Mouse (Mus musculus) myocyte (in vitro differentiated cells): ENCODE measurements at regions not wholly inside any gene's neighbourhood (a gene's known extent, or its start where the extent isn't known, plus 50 kb on each side); places are given as distances from the start of the nearest gene placed in this dataset.

Source experiments
- H3K27me3 ChIP-seq: one replicate; pipeline ENCODE4 v1.6.1; 2011; ENCODE audit not compliant: control insufficient read depth, insufficient read depth, insufficient read length
- H3K36me3 ChIP-seq: one replicate; pipeline ENCODE4 v1.6.1; 2011; ENCODE audit not compliant: control insufficient read depth, insufficient read depth
- H3K4me2 ChIP-seq: one replicate; pipeline ENCODE4 v1.6.1; 2011; ENCODE audit warnings: low read depth, control low read depth
- H3K4me3 ChIP-seq: one replicate; pipeline ENCODE4 v1.5.1; 2011; ENCODE audit warnings: mild to moderate bottlenecking, control low read depth, moderate library complexity
- H3K79me2 ChIP-seq: one replicate; pipeline ENCODE4 v1.6.1; 2011; ENCODE audit not compliant: control insufficient read depth, insufficient read depth
- H3ac ChIP-seq: one replicate; pipeline ENCODE4 v1.6.1; 2011; ENCODE audit not compliant: control insufficient read depth, insufficient read length
- CEBPB ChIP-seq: IDR thresholded peaks from 2 replicates; pipeline ENCODE4 v1.6.1; 2011; ENCODE audit warnings: mild to moderate bottlenecking, moderate library complexity; ENCODE audit not compliant: poor library complexity, insufficient read depth, severe bottlenecking
- E2F4 ChIP-seq: IDR thresholded peaks from one replicate; pipeline ENCODE4 v1.6.1; 2011; ENCODE audit warnings: mild to moderate bottlenecking, control low read depth, moderate library complexity; ENCODE audit not compliant: insufficient read depth
- MAX ChIP-seq: IDR thresholded peaks from one replicate; pipeline ENCODE4 v1.6.1; 2011; ENCODE audit warnings: low read depth, mild to moderate bottlenecking, control low read depth
- MYOD1 ChIP-seq, 3 experiments: IDR thresholded peaks; one replicate each; pipeline ENCODE4 v1.6.1; 2011; ENCODE audit warnings: control low read depth in 2 of 3, low read depth in 2 of 3, mild to moderate bottlenecking in 2 of 3, moderate library complexity in 1 of 3; ENCODE audit not compliant: insufficient read length in 2 of 3, control insufficient read depth in 1 of 3
- MYOG ChIP-seq, 3 experiments: IDR thresholded peaks; one replicate each; pipeline ENCODE4 v1.6.1; 2011; ENCODE audit warnings: control low read depth in 2 of 3, low read depth in 2 of 3, mild to moderate bottlenecking in 2 of 3; ENCODE audit not compliant: insufficient read length in 2 of 3, control insufficient read depth in 1 of 3, insufficient read depth in 1 of 3
- POLR2A ChIP-seq: IDR thresholded peaks from one replicate; pipeline ENCODE4 v1.6.1; 2011; ENCODE audit warnings: low read depth, mild to moderate bottlenecking, control low read depth, moderate library complexity; ENCODE audit not compliant: insufficient read length
- POLR2AphosphoS2 ChIP-seq: IDR thresholded peaks from one replicate; pipeline ENCODE4 v1.6.1; 2011; ENCODE audit warnings: low read depth, control low read depth; ENCODE audit not compliant: insufficient read length
- REST ChIP-seq: IDR thresholded peaks from one replicate; pipeline ENCODE4 v1.6.1; 2011; ENCODE audit warnings: mild to moderate bottlenecking, control low read depth, moderate library complexity; ENCODE audit not compliant: insufficient read depth, insufficient read length
- SRF ChIP-seq: IDR thresholded peaks from one replicate; pipeline ENCODE4 v1.6.1; 2011; ENCODE audit warnings: low read depth; ENCODE audit not compliant: control insufficient read depth, insufficient read length
- TCF12 ChIP-seq: IDR thresholded peaks from one replicate; pipeline ENCODE4 v1.6.1; 2011; ENCODE audit warnings: mild to moderate bottlenecking, control low read depth; ENCODE audit not compliant: poor library complexity, insufficient read depth, severe bottlenecking
- TCF3 ChIP-seq: IDR thresholded peaks from one replicate; pipeline ENCODE4 v1.6.1; 2011; ENCODE audit warnings: low read depth, control low read depth; ENCODE audit not compliant: insufficient read length
- USF1 ChIP-seq: IDR thresholded peaks from one replicate; pipeline ENCODE4 v1.6.1; 2011; ENCODE audit warnings: low read depth, mild to moderate bottlenecking, control low read depth, moderate library complexity

DNA sequence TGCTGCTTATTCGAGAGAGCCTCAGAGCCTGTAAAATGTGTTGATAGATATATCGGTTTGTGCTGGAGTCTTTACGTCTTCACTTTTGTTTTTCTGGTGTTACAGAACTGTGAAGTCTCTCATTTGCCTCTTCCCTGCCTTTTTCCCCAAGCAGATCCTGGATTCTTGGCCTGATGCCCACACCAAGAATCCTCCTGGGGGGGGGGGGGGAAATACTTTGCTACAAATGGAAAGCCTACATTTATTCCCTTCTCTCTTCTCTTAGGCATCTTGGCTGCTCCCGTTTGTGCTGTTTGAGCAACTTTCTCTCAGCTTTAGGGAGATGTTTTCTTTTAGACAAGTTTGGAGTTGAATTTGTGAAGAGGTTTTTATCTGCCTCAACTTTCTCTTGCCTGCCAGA is 570.8 kb downstream of the Epha4 start:
- no peaks in the 10 kb centered on the region for H3K79me2 ChIP-seq
- TF ChIP-seq CEBPB (no peak), E2F4 (no peak), MAX (no peak), MYOG (IDR thresholded peaks at IDR 0.05; ENCODE audit: control insufficient read depth in 1 of 3, insufficient read depth in 1 of 3, insufficient read length in 2 of 3, low read depth in 2 of 3) (no peak), USF1 (no peak), TCF12 (no peak), MYOD1 (IDR thresholded peaks at IDR 0.05; ENCODE audit: control insufficient read depth in 1 of 3, insufficient read length in 2 of 3, low read depth in 2 of 3) (no peak), SRF (no peak)
- no peak overlapping the region for H3ac ChIP-seq
- no peaks in the 10 kb centered on the region for H3K36me3 ChIP-seq
- no peaks in the 10 kb centered on the region for H3K27me3 ChIP-seq
- no peak overlapping the region for H3K4me2 ChIP-seq
- H3K4me3 ChIP-seq, result no peak overlapping the region

DNA sequence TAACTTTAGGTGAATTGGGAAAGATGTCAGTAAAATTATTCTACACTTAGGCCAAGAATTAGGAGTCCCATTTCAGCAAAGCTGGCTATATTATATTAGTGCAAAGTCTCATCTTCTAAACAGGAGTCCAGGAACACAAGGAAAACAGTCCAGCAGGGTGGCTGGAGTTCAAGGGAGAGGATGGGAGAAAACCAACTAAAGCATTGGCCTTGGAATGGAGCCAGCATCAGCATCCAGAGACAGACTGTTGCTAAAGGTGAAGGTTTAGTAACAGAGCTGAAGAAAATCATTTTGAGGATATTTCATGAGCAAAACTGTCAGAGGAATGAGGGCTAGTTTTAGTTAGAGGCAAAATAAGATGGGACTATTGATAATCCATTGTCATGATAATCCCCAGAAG is 559.9 kb downstream of the Epha4 start:
- Histone ChIP-seq H3K79me2 (no peaks in the 10 kb centered on the region), H3K27me3 (no peaks in the 10 kb centered on the region), H3K4me3 (no peak overlapping the region), H3K36me3 (no peaks in the 10 kb centered on the region), H3K4me2 (no peak overlapping the region), H3ac (no peak overlapping the region)
- TF ChIP-seq USF1 (no peak), POLR2AphosphoS2 (no peak)

DNA sequence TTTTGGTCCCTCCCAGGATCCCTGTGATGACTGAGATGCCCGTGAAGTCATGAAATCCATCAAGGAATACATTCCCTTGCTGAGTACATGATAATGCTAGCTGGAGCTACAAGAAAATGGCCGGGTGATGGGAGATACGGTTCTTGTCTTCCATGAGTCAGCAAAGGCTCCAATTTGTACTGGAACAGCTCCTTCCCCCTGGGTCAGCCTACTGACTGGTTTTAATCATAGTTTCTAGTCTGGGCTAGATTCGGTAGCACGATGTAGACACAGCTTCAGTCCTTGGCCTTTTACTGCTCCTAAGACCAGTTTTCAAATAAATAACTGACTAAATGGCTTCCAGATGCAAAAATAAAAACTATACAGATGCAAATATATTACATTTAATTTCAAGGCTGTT is 557.5 kb downstream of the Epha4 start:
- Histone ChIP-seq H3K79me2 (no peaks in the 10 kb centered on the region), H3K27me3 (no peaks in the 10 kb centered on the region), H3K4me3 (no peak overlapping the region), H3K4me2 (no peak overlapping the region), H3ac (no peak overlapping the region), H3K36me3 (no peaks in the 10 kb centered on the region)
- TF ChIP-seq REST (no peak), TCF3 (no peak), MYOG (IDR thresholded peaks at IDR 0.05; ENCODE audit: control insufficient read depth in 1 of 3, insufficient read depth in 1 of 3, insufficient read length in 2 of 3, low read depth in 2 of 3) (no peak), POLR2AphosphoS2 (no peak), USF1 (no peak), MYOD1 (IDR thresholded peaks at IDR 0.05; ENCODE audit: control insufficient read depth in 1 of 3, insufficient read length in 2 of 3, low read depth in 2 of 3) (no peak), POLR2A (no peak), CEBPB (no peak), MAX (no peak), TCF12 (no peak), SRF (no peak)

DNA sequence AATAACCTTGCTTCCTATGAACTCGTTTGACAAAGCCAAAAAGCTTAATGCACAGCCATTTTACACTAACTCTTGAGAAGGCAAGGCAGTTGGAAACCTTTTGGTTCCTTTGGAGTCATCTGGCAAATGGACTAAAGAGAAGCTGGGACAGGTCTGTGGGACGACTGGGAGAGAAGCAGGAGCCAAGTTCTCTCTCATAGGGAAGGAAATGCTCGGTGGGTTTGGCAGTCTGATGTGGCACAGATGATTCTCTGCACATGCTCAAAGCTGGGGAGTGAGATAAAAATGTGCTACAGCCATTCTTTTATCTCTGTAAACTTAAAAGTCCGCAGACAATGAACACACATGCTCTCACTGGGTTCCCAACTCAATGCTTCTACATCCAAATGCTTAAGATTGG is 556.2 kb downstream of the Epha4 start:
- H3K4me2 ChIP-seq, result no peak overlapping the region
- TF ChIP-seq MAX (no peak), MYOG (IDR thresholded peaks at IDR 0.05; ENCODE audit: control insufficient read depth in 1 of 3, insufficient read depth in 1 of 3, insufficient read length in 2 of 3, low read depth in 2 of 3) (no peak), TCF12 (no peak), TCF3 (no peak), MYOD1 (IDR thresholded peaks at IDR 0.05; ENCODE audit: control insufficient read depth in 1 of 3, insufficient read length in 2 of 3, low read depth in 2 of 3) (no peak), REST (no peak), POLR2AphosphoS2 (no peak), SRF (no peak), CEBPB (no peak), POLR2A (no peak), E2F4 (no peak), USF1 (no peak)
- H3ac ChIP-seq, result no peak overlapping the region
- no peak overlapping the region for H3K4me3 ChIP-seq
- no peaks in the 10 kb centered on the region for H3K27me3 ChIP-seq
- no peaks in the 10 kb centered on the region for H3K36me3 ChIP-seq
- no peaks in the 10 kb centered on the region for H3K79me2 ChIP-seq

DNA sequence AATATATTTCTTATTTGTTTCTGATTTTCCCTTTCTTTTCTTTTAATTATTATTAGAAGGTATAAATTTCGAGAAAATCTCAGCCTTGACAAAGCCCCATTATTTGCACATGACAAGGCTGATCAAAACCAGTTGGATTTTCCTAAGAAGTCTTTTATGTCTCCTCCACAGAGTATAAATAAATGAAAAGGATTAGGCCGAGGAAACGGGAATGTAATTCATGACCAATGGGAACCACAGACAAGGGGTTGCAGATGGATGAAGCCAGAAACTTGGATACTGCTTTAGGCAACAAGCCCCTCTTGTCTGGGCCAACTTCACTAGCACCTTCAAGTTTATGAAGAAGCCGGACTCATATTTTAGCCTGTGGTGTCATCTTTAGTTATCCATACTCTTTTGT is 542.4 kb downstream of the Epha4 start:
- no peak overlapping the region for H3K4me3 ChIP-seq
- TF ChIP-seq POLR2AphosphoS2 (no peak), MYOG (IDR thresholded peaks at IDR 0.05; ENCODE audit: control insufficient read depth in 1 of 3, insufficient read depth in 1 of 3, insufficient read length in 2 of 3, low read depth in 2 of 3) (no peak), USF1 (no peak), MAX (no peak), TCF3 (no peak), SRF (no peak), MYOD1 (IDR thresholded peaks at IDR 0.05; ENCODE audit: control insufficient read depth in 1 of 3, insufficient read length in 2 of 3, low read depth in 2 of 3) (no peak), REST (no peak), TCF12 (no peak), POLR2A (no peak), E2F4 (no peak), CEBPB (no peak)
- H3K36me3 ChIP-seq, result no peaks in the 10 kb centered on the region
- no peaks in the 10 kb centered on the region for H3K27me3 ChIP-seq
- H3ac ChIP-seq, result no peak overlapping the region
- no peaks in the 10 kb centered on the region for H3K79me2 ChIP-seq
- H3K4me2 ChIP-seq, result no peak overlapping the region
